Mouse (Mus musculus): ENCODE measurements around the gene Ubxn2a.
A peak's percentile ranks its signal among the peaks of the same experiment; 100 is the strongest.
"Not testable (repeated sequence)": the region's sequence is repeated elsewhere in the genome, so short reads cannot be mapped to it uniquely, and the experiment has no call there.

Gene Ubxn2a

DNA sequence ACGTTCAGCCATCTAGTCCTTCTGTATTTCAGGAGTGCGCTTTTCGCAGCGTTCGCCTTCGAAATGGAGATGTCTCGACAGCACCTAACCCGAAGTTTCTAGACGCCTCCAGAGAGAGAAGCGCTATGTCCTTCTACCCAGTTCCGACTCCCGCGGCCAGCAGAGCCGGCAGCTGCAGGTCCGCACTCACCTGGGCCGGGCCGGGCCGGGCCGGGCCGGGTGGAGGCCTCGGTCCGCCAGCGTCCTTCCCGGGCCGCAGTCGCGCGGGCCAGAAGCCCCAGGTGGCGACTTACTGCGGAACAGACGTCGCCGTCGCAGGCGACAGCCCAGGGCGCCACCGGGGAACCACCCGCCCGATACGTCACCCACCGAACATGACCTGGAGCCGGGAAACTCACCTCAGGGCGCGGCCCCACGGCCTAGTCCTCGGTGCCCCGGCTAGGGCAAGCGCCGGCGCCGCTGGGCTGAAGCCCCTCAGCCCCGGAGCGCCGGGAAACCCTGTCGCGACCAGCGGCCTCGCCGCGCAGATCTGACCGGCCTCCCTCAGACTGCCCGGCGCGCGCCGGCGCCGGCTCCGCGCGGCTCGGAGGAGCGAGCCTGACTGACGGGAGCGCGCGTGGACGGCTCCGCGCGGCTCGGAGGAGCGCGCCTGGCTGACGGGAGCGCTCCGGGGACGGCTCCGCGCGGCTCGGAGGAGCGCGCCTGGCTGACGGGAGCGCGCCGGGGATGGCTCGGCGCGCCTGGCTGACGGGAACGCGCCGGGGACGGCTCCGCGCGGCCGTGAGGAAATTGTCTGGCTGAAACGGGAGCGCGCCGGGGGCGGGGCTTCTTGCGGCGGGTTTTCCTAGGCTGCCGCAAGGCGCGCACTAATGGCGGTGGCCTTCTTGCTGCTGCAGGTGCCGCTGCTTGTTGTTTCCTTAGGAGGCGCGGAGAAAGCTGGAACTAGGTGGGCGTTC is at the start of gene Ubxn2a:
Gene Ubxn2a, minus strand, starts transcription at position 755 of the 956 bp plus-strand sequence.
- DNase-seq (ENCODE audit: low spot score in 2 of 2) = peak; percentile 95 to 97

DNA sequence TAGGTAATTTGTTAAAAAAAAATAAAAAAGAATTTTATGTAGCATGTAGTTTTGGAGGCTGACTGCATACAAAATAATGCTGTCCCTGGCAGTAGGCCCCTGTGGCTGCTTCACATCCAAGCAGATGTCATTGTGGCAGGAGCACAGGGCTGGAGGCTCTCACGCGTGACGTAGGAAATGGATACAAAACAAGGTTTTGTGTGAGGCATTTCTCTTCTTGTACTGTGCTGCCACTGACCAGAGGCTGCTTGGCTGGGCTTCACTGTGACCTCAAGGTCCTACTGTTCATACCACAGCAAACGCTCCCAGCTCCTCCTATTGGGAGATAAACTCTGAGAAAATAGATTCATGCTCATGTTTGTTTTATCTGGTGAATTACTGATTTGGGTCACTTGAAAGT is 45.7 kb upstream of the Ubxn2a start:
- DNase-seq (ENCODE audit: low spot score in 2 of 2) = no peak

DNA sequence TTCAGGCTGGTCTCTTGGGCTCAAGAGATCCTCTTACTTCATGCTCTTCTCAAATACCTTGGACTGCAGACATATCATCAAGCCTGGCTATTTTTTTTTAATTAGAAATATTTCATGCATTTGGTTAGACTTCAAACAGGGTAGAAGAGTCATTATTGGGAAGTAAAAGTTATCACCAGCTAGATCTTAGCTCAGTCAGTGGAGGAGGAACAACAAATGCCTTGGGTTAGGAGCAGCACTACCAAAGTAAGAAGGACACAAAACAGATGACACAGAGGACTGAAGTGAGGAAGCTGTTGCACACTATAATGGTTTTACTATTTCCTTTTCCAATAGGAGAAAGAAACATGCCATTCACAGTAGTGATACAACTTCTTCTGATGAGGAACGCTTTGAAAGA is 44.8 kb upstream of the Ubxn2a start:
- DNase-seq (ENCODE audit: low spot score in 2 of 2) = no peak

DNA sequence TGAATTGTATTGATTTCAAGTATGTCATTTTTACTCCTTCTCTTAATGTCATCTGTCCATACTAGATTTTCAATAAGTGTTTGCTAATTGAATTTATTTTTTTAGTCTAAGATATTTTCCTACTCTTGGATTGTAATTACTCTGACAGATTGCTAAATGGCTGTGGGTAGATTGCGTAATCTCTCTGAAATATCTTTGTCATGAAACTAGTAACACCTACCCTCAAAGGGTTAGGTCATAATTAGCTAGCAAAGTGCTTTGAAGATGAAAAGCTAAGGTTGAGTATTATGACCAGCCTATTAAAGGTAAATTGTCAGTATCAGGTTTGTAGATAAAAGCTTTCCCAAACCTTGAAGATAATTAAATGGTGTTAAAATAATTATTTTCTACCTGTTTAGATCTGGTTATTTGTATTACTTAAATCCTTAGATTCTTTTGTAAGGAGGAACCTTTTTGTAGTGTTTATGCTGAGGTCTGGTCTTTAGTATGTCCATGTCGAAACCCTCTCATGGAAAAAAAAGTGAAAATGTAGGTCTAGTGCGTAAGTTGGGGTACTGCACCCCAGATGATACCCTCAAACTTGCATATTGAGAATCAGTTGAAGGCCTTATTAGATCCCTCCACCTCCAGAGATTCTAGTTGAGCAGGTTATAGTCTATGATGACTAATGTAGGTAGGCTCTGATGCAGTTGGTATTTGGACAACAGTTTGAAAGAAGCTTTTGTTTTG is 23.5 kb upstream of the Ubxn2a start:
- no peak for DNase-seq (ENCODE audit: low spot score in 2 of 2)

GRCm38 (mm10) chr12:4928197-4928596 is 20.7 kb upstream of the Ubxn2a start:
- no peak for DNase-seq (ENCODE audit: low spot score in 2 of 2)

- DNase-seq (ENCODE audit: low spot score in 2 of 2) = peak; percentile 47 to 53
These were observed 10.5 kb upstream of the Ubxn2a start for GRCm38 (mm10) chr12:4917805-4918591.

- peak; percentile 96 to 97 for DNase-seq (ENCODE audit: low spot score in 2 of 2)
These were observed 9.7 kb upstream of the Ubxn2a start, which contains the start of gene Atad2b for GRCm38 (mm10) chr12:4916994-4917804. Atad2b (plus strand) TSS chr12:4917353.

DNA sequence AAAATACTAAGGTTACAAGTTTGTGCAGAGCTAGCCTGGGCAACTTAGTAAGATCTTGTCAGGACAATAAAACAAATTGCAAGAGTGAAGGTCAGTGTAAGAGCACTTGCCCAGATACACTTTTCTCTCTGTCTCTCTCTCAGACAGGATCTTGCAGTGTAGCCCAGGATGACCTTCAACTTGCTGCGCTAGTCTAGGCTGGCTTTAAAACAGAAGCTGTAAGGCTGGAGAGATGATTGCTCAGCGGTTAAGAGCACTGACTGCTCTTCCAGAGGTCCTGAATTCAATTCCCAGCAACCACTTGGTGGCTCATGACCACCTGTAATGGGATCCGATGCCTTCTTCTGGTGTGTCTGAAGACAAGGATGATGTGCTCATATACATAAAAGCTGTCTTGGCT is 7.4 kb upstream of the Ubxn2a start:
- DNase-seq (ENCODE audit: low spot score in 2 of 2) = no peak

DNA sequence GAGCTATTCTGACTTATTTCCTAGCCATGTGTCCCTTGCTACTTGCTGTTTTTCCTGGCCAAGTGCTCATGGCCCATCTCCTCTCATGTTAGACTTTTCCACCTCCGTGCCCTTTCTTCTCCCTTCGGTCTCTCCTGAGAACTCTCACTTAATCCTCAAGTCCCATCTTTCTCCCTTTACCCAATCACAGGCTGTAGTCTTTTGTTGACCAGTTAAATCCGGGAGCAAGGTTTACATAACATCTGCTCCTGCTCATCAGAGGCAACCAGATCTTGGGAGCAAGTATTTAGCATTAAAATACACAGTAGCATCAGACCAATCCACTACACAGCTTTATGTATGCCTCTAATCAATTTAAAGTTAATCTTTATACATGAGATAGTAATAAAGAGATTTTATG is 6.9 kb upstream of the Ubxn2a start:
- no peak for DNase-seq (ENCODE audit: low spot score in 2 of 2)

- DNase-seq (ENCODE audit: low spot score in 2 of 2) = no peak
These were observed 4.2 kb upstream of the Ubxn2a start for GRCm38 (mm10) chr12:4911716-4912115.

DNA sequence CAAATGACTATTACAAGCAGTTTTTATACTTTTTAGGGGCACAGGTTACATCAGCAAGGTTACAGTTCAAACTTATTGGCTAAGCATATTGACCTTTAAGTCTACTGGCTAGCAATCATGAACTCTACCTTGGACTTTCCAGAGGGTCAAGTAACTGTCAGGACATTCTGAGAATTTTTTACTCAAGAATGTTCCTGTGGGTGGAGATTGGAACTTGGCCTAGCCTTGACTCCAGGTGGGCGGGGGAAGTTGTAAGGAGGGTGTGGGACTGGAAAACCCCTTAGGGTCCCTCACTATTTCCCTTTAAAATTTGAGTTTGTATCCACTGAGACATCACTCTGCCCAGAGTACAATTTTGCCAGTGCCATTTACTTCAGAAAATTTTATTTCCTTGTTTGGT is 3.0 kb upstream of the Ubxn2a start:
- not testable (repeated sequence) for DNase-seq (ENCODE audit: low spot score in 2 of 2)

DNA sequence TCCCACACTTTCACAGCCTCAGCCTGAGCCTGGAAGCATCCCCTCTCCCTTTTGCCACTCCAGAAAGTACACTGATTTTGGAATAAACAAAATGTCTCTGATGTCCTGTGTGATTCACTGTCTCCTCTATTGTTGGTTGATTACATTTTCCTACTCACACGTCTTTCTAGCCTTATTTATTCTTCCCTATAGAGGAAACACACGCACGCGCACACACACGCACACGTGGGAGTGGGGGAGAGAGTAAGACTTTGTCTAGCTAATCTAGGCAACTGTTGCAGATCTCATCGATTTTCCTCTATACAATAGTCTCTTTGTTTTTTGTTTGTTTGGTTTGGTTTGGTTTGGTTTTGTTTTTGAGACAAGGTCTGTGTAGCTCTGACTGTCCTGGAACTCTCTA is 886 bp upstream of the Ubxn2a start:
- DNase-seq (ENCODE audit: low spot score in 2 of 2) = no peak

GRCm38 (mm10) chr12:4906476-4906875 is 1.0 kb downstream of the Ubxn2a start:
- DNase-seq (ENCODE audit: low spot score in 2 of 2) = no peak

GRCm38 (mm10) chr12:4905946-4906345 is 1.6 kb downstream of the Ubxn2a start:
- DNase-seq (ENCODE audit: low spot score in 2 of 2) = no peak

- no peak for DNase-seq (ENCODE audit: low spot score in 2 of 2)
These were observed 9.5 kb downstream of the Ubxn2a start for GRCm38 (mm10) chr12:4898024-4898423.

- DNase-seq (ENCODE audit: low spot score in 2 of 2) = no peak
These were observed 17.6 kb downstream of the Ubxn2a start for GRCm38 (mm10) chr12:4889891-4890290.

GRCm38 (mm10) chr12:4889251-4889650 is 18.3 kb downstream of the Ubxn2a start:
- no peak for DNase-seq (ENCODE audit: low spot score in 2 of 2)

GRCm38 (mm10) chr12:4888739-4889138 is 18.8 kb downstream of the Ubxn2a start:
- no peak for DNase-seq (ENCODE audit: low spot score in 2 of 2)

GRCm38 (mm10) chr12:4886581-4886980 is 20.9 kb downstream of the Ubxn2a start:
- not testable (repeated sequence) for DNase-seq (ENCODE audit: low spot score in 2 of 2)

DNA sequence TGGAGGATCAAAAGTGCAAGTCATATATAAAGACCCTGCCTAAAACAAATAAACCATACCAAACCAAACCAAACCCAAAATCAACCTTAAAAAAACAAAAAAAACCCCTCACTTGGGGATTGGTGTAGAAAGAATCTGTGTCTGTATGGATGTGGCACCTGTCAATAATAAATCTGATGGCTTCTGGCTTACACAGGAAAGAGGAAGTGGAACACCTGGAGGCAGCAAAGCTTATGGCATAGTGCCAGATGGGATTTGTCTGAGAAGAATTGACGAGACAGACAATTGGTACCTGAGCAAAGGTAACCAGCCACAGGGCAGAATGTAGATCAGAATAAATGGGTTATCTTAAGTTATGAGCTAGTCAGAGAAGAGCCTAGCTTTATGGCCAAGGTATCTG is 22.4 kb downstream of the Ubxn2a start:
- no peak for DNase-seq (ENCODE audit: low spot score in 2 of 2)

DNA sequence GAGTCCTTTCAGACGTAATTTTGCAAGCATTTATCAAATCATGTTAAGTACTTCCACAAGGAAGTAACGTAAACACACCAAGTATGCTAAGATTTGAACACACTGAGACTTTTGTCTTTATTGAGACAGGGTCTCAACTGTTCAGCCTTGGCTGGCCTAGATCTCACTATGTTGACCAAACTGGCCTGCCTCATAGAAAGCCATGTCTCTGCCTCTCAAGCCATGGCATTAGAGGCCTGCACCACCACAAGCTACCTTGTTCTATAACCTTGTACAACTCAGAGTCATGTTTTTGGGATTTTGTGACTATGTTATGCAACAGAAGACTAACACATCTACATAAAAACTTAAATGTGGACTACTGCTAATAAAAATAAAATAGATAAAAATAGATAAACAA is 25.4 kb downstream of the Ubxn2a start:
- no peak for DNase-seq (ENCODE audit: low spot score in 2 of 2)

Data from right cerebral cortex, postnatal 10 days (tissue).